Mouse (Mus musculus) C2C12 (cell line): ENCODE data around the gene Prickle2.

Source experiments
- CEBPB ChIP-seq: IDR thresholded peaks from one replicate; pipeline ENCODE4 v1.6.1; 2011; ENCODE audit warnings: low read depth, mild to moderate bottlenecking, control low read depth, moderate library complexity
- CTCF ChIP-seq: IDR thresholded peaks from one replicate; pipeline ENCODE4 v1.5.1; 2011; ENCODE audit not compliant: control insufficient read depth, insufficient read depth, insufficient read length
- FOSL1 ChIP-seq: IDR thresholded peaks from one replicate; pipeline ENCODE4 v1.8.0; 2011; ENCODE audit warnings: mild to moderate bottlenecking, low read length; ENCODE audit not compliant: poor library complexity, insufficient read depth, severe bottlenecking
- MAX ChIP-seq: IDR thresholded peaks from one replicate; pipeline ENCODE4 v1.6.1; 2011; ENCODE audit warnings: mild to moderate bottlenecking, control low read depth
- MYOG ChIP-seq: IDR thresholded peaks from one replicate; pipeline ENCODE4 v1.6.1; 2011; ENCODE audit not compliant: control insufficient read depth, insufficient read length; ENCODE audit errors: extremely low read depth
- USF1 ChIP-seq: IDR thresholded peaks from one replicate; pipeline ENCODE4 v1.6.1; 2011; ENCODE audit warnings: low read depth, mild to moderate bottlenecking, control low read depth, moderate library complexity

- TF ChIP-seq CTCF = no peak
- TF ChIP-seq CEBPB = no peak
- no peak for TF ChIP-seq FOSL1
- TF ChIP-seq USF1 = no peak
- TF ChIP-seq MAX = no peak
- no peak for TF ChIP-seq MYOG
These were observed 206.5 kb downstream of the Prickle2 start for GRCm38 (mm10) chr6:92499449-92499848.
